Mouse (Mus musculus): ENCODE results near the gene Mrps11.

The Mrps11 gene

DNA sequence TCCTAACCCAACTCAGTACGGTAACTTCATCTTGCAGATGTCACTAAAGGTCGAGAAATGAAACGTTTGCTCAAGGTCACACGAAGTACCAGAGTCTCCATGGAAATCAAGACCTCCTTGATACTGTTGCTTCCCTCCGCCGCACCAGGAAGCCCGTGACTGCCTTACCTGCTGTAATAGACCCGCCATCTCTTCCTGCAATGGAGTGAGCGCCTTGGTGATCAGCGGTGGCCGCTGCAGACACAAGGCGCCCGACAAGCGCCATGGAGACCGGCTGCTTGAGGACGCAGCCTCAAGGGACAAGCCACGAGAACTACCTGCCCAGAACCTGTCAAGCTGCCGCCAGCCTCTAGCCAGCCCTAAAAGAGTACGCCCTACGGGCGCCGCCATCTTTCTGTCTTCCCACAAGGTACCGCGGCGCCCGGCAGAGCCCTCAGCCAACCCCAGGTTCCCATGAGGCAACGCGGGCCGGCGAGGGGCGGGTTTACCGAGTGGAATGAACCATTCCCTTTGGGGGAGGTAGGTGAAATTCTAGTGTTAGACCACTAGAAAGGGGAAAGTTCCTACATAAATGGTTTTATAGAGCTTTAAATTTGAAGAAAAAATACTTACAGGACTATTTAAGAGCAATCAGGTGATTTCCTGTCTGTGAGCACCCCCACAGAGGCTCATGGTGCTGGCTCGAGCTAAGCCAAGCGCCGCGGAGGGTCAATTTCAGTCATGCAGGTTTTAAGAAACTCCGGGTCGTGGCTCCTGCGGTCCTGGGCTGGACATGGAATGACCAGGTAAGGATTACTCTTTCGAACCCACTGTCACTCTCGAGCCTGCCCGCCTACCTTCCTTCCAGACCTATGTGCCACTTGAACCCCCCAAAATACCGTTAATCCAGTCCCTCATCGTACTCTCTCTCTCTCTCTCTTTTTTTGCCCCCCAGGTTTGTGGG is at the start of gene Mrps11, which contains the start of gene Mrpl46:
Gene Mrps11 (plus strand): TSS at position 481 of the 943 bp plus-strand sequence.
Gene Mrpl46 (minus strand): TSS at position 893 of the 943 bp plus-strand sequence.
- peak; percentile 64 for DNase-seq (ENCODE audit: extremely low read depth, low read depth)

DNA sequence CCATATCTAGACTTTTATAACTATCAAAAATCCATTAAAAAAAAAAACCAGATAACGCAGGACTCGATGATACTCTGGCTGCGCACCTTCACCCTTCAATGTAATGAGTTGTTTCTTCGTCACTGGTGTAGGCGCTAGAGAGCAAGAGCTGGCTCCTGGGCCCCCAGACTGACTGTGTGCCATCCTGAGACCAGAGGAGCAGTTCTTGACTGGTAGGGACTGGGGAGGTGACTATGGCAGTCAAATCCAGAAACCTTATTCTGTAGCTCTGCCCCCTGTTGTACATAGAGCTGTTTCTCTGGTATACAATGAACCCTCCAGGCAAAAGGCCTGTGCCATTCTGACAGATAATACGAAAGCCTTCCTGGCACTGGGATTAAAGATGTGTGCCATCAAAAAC is 45.7 kb upstream of the Mrps11 start:
- DNase-seq (ENCODE audit: extremely low read depth, low read depth): no peak

DNA sequence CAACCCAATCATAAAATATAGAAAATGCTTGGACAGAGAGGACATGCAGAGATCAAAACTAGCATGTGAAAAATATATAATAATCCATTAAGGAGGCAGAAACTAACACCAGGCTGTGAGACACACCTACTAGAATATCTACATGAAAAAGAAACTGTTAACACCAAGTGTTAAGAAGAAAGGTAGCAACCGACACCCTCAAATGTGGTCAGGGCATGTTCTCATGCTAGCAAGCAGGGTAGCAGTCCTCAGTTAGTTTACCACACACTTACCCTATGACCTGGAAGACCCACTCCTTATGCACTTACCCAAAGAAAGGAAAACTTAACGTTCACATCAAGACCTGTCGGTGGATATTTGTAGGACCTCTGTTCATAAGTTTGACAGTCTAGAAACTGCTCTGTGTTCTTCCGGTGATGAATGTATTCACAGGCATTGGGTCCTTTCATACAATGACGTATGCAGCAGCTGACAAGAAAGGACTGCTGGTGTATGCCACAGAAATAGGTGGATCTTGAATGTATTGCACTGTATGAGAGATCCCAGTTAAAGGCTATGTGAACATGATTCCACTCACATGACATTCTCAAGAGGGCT is 45.2 kb upstream of the Mrps11 start, which contains the start of gene Ntrk3:
Gene Ntrk3 (minus strand): TSS at position 399 of the 597 bp plus-strand sequence.
- no peak for DNase-seq (ENCODE audit: extremely low read depth, low read depth)

DNA sequence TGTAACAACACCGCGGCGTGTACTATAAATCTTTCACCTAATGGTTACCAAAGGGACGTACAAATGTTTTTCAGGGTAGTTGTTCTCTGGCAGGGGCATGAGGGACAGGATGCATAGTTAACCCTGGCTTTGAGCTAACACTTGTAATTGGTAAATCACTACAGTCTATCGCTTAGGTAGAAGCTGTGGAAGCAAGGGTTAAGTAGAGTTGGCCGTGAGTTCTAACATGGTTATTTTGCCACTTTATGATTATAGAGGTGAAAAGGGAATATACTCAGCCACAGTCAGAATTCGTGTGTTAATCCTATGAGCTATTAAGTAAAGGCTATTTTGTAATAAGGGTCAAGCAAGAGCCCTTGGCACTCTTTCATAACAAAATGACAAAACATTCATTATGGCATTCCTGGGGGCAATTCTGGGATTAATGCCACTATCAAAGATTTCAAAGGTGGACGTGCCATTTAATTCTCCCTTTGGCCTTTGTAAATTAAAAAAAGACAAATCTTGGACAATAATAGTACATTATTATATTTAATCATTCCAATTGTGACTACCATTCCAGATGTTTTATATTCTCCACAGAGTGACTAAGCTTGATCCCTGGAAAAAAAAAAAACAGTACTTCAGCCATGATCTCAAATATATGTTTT is 43.4 kb upstream of the Mrps11 start:
- DNase-seq (ENCODE audit: extremely low read depth, low read depth): no peak

- DNase-seq (ENCODE audit: extremely low read depth, low read depth): no peak
These were observed 39.1 kb upstream of the Mrps11 start for GRCm38 (mm10) chr7:78743731-78744385.

DNA sequence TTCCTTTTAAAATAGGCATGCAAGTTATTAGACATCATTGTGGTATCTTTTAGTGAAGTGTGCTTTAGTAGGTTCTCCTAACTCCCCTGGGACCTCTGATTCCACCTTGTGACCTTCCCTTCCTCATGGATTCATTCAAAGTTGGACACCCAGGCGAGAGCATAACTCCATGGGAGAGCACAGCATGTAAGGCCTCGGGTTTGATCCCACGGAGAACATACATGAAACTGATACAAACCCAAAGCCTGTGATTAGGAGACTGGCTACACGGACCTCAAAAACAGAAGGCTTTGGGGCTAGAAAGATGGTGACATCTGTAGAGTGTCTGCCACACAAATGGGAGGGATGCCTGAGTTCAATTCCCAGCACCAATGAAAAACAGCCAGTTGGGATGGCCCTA is 30.0 kb upstream of the Mrps11 start:
- no peak for DNase-seq (ENCODE audit: extremely low read depth, low read depth)

DNA sequence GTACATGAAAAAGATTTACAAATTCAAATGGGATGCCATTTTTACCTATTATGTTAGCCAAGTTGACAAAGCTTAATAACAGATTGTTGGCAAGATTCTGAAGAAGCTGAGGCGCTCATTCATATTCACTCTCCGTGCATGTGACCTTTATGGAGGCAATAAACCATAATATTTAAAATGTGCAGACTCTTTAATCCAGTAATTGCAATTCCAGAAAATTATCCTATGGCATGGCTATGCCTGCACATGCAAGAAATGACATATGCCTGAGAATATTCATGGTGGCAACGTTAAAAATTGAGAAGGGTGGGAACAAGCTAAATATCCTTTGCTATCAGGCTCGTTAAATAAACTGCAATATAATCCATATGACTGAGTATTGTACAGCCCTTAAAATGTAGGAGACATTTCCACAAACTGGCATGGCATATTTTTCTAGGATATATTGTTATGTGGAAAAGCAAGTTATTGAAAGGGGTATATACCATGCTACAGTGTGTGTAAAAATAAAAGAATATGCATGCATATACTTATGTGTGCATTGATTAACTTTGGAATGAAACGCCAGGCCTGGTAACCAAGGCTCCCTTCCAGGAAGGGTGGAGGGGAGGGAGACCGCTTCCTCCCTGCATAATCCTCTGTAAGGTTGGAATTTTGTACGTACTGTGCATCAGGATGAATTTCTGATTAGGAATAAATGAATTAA is 29.0 kb upstream of the Mrps11 start:
- DNase-seq (ENCODE audit: extremely low read depth, low read depth): no peak

- DNase-seq (ENCODE audit: extremely low read depth, low read depth): no peak
These were observed 28.4 kb upstream of the Mrps11 start for GRCm38 (mm10) chr7:78754458-78755000.

- no peak for DNase-seq (ENCODE audit: extremely low read depth, low read depth)
These were observed 19.1 kb upstream of the Mrps11 start for GRCm38 (mm10) chr7:78763801-78764200.

DNA sequence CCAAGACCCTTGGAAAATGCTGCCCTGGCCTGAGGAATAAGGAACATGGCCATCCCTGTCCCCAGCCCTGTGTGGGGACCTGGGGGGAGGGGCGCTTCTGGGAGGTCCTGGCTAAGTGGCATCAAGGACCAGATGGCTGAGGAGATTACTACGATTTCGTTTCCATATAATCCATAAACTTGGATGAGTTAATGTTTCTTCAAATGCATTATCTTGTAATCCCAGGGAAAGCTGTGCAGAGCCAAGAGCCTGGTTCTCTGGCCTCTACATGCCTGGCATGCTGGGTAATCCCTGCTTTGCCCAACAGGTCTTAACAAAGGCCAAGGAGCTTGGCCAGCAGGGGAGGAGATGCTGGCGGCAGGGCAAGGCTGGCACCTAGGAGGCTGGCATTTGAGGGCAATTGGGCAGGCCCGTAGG is 17.7 kb upstream of the Mrps11 start:
- no peak for DNase-seq (ENCODE audit: extremely low read depth, low read depth)

DNA sequence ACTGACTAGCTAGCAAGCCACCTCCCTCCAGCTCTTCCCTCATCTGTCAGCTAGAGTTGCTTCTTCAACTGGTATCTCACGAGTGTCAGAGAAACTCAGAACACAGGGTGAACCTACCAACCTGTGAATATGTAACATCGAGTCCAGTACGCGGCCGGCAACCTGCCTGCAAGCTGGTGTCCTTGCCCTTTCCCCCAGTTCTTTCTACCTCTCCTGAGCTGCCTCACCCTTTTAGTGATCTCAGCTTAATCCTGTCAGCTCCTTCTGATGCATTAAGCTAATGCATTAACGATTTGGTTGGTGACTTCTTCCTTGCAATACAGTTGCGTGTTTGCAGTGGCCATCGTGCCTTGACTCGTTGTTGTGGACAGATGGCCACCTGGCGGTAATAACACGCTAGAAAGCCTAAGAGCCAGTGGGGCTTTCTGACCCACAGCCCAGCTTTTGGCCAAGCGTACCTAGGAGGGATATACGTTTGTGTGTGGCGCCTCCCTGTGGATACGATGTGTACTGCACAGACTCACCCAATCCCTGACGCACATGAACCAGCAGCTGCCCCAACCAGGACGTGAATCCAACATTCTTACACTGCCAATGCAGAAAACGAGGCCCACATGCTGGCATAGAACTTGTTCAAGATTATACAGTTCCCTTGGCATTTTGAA is 16.8 kb upstream of the Mrps11 start:
- peak; percentile 33 for DNase-seq (ENCODE audit: extremely low read depth, low read depth)

DNA sequence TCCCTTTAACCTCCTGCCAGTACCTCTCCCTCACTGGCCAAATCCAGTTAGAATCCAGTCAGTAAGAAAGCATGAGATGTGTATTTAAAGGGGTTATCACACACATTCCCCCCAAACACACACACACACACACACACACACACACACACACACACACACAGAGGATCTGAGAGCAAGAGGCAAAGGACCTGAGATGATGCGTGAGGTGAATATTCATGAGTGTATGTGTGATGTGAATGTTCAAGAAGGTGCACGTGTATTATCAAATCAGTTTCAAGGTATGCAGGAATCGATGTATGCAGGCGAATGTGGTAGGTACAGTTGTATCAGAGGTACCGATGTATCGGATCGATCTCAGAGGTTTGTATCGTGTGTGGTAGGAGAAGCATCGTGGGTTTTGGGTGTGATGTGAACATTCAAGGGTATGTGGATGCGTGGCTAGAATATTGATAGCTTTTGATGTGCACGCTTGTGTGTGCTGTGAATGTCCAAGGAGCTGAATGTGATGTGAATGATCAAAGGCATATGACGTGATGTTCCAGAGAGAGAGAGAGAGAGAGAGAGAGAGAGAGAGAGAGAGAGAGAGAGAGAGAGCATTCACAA is 14.9 kb upstream of the Mrps11 start:
- DNase-seq (ENCODE audit: extremely low read depth, low read depth): no peak

GRCm38 (mm10) chr7:78769075-78769652 is 13.8 kb upstream of the Mrps11 start:
- no peak for DNase-seq (ENCODE audit: extremely low read depth, low read depth)

- no peak for DNase-seq (ENCODE audit: extremely low read depth, low read depth)
These were observed 12.0 kb upstream of the Mrps11 start for GRCm38 (mm10) chr7:78770936-78771335.

DNA sequence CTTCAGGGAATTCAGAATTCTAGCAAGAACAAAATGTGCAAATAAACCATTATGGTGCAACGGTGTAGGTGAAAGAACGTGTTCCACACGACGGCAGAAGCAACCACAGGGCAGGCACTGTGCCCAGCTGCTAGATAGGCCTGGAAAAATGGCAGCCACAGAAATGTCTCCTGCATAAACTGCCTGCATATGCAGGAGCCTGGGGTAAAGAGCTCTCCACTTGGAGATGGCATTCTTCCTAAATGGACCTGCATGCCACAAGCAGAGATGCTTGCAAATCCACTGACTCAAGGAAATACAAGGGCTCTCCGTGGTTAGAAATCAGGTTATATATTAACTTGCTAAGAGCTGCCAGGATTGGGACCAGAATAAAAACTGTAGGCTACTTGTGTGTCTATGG is 4.2 kb upstream of the Mrps11 start:
- no peak for DNase-seq (ENCODE audit: extremely low read depth, low read depth)

DNA sequence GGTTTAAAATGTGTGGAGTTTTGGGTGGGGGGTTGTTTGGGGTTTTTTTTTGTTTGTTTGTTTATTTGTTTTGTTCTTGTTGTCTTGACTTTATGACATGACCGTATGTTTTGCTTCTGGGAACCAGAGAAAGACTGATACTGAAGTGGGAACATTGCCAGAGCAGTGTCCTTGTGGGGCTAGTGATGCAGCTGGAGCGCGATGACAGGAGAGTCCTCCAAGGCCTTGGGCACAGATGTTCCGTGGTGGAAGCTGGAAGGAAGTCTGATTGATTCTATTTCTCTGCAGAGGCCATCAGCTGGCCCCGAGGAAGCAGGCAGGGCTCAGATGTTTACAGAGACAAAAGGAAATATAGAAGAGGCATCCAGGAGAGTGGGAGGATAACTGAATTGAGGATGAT is 3.0 kb downstream of the Mrps11 start:
- no peak for DNase-seq (ENCODE audit: extremely low read depth, low read depth)

DNA sequence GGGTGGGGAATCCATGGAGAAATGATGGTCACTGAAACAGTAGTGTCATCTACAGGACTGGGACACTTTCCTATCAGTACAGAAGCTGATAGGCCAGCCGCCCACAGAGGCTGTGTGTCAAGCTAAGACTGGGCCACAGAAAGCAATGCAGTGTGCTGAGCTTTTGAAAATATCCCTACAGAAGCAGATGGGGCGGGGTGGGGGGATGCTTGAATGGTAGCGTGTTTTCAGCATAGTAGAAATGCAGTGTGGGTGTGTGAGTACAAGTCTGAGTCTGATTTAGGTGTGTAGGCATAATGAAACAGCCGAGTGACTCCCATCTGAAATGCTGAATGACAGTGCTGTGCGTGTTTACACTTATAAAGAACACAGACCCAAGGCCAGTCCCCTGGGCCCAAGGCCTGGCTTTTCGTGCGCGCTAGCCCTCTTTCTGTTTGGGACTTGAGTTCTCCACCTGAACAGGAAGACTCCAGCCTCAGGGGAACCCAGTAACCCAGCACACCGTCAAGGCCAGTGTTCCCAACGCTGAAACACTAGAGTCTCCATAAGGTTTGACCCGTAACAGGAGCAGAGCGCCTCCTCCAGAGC is 5.0 kb downstream of the Mrps11 start:
- no peak for DNase-seq (ENCODE audit: extremely low read depth, low read depth)

DNA sequence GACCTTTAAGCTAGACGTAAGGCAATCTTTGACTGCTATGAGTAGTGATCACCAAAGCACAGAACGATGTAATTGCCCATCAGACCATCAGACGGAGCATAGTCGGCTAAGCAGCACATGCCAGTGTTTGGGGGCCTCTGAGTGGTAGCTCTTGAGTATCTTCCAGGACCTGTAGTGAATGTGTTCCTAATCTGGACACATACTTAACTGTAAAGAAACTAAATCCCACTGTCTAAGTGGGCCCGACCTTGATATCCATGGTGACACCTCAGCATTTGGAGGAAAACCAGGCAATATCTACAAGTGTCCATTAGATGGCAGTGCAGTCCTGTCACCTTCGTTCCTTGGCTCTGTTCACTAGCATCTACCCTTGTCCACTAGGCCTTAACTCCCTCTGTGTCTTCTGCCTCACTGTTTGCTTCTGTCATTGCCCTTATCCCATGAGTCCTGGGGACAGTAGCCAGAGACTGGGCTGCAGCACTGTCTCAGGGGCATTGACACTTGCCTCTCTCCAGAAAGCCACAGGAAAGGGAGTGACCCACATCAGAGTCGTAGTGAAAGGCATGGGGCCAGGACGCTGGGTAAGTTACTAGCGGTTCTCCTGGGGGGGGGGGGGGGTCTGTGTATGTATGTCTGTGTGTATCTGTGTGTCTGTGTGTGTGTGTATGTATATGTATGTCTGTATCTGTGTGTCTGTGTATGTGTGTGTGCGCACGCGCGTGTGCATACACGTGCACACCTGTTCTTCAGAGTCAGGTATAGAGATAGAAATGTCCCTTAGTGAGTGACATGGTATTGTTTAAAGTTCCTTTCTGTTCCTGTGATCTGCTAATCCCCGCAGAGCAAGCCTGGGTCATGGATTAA is 8.7 kb downstream of the Mrps11 start:
- DNase-seq (ENCODE audit: extremely low read depth, low read depth): peak; percentile 54
